Mouse (Mus musculus): Measurements from ENCODE around the gene Fxyd1.

- TF ChIP-seq CTCF (conservative IDR thresholded peaks at IDR 0.05; ENCODE audit: low read length) (no peak), POU5F1 (IDR thresholded peaks at IDR 0.05; ENCODE audit: borderline replicate concordance, low read length) (no peak), NANOG (IDR thresholded peaks at IDR 0.05; ENCODE audit: borderline replicate concordance, low read length) (no peak)
Observed at GRCm38 (mm10) chr7:31082831-31083588, 26.0 kb upstream of the Fxyd1 start.
